Mouse (Mus musculus) neural tube, embryonic 12.5 days (tissue): ENCODE measurements around the gene Cyp8b1. TPM values are rescaled to one million over a fixed set of nuclear protein-coding genes. Genes with fewer than 3 reads are reported as not detected.

Experiments
- ATAC-seq: fragments of 200-750 bp; cut with Nextera tagmentation; 2 replicates; pipeline ENCODE4 v1.8.0; 2017; ENCODE audit warnings: low read depth, mild to moderate bottlenecking, moderate TSS enrichment, moderate library complexity; ENCODE audit not compliant: low FRiP score
- H3K27ac ChIP-seq: fragments of 300-500 bp; sonication (generic); 2 replicates; pipeline ENCODE4 v1.5.1; 2016
- H3K27me3 ChIP-seq: fragments of 300-500 bp; sonication (generic); replicated peaks from 2 replicates; pipeline ENCODE4 v1.6.1; 2016; ENCODE audit warnings: mild to moderate bottlenecking
- H3K36me3 ChIP-seq: fragments of 300-500 bp; sonication (generic); 2 replicates; pipeline ENCODE4 v1.6.1; 2016; ENCODE audit warnings: mild to moderate bottlenecking
- H3K4me1 ChIP-seq: fragments of 300-500 bp; sonication (generic); 2 replicates; pipeline ENCODE4 v1.6.1; 2016
- H3K4me2 ChIP-seq: fragments of 300-500 bp; sonication (generic); replicated peaks from 2 replicates; pipeline ENCODE4 v1.6.1; 2016; ENCODE audit warnings: mild to moderate bottlenecking
- H3K4me3 ChIP-seq: fragments of 300-500 bp; sonication (generic); 2 replicates; pipeline ENCODE4 v1.5.1; 2016
- H3K9ac ChIP-seq: fragments of 300-500 bp; sonication (generic); 2 replicates; pipeline ENCODE4 v1.6.1; 2016; ENCODE audit warnings: mild to moderate bottlenecking
- H3K9me3 ChIP-seq: fragments of 300-500 bp; sonication (generic); 2 replicates; pipeline ENCODE4 v1.6.1; 2016; ENCODE audit warnings: mild to moderate bottlenecking
- WGBS: fragments of 180-500 bp; shearing (Covaris S2); methylation state at CpG from one replicate; pipeline ENCODE4 v1.1.7; 2016; 5-methylcytosine and 5-hydroxymethylcytosine counted together
- polyA plus RNA-seq: library from polyadenylated mRNA; unstranded; fragments of >200 nt; fragmentation: Nextera tagmentation; extraction: Ambion mirVana; gene quantifications from 2 replicates; pipeline ENCODE4 v1.2.1, GENCODE M21; 2016

The Cyp8b1 gene
- not detected in 2 replicates for polyA plus RNA-seq

GRCm38 (mm10) chr9:121916102-121916501 is at the start of gene Cyp8b1:
Cyp8b1 (minus strand) TSS chr9:121916305.
- WGBS, result 87% methylated on average over 8 of the region's 8 CpGs

GRCm38 (mm10) chr9:121964941-121965340 is 48.8 kb upstream of the Cyp8b1 start:
- Histone ChIP-seq H3K4me2 (no peak overlapping the region), H3K4me3 (no peak overlapping the region), H3K4me1 (no peaks in the 10 kb centered on the region), H3K27ac (no peak overlapping the region), H3K9me3 (no peaks in the 10 kb centered on the region), H3K36me3 (no peaks in the 10 kb centered on the region), H3K27me3 (no peaks in the 10 kb centered on the region), H3K9ac (no peak overlapping the region)
- 93% methylated on average over 7 of the region's 7 CpGs for WGBS
- ATAC-seq, result no peak

More at GRCm38 (mm10) chr9:121916102-121916501, at the start of gene Cyp8b1:
- Histone ChIP-seq H3K27ac (no peak within 1 kb of the TSS), H3K9ac (no peak within 1 kb of the TSS), H3K4me3 (no peak within 1 kb of the TSS), H3K36me3 (no peaks in the 10 kb centered on the region), H3K4me1 (no peaks in the 10 kb centered on the region), H3K4me2 (no peak within 1 kb of the TSS), H3K9me3 (no peaks in the 10 kb centered on the region), H3K27me3 (no peaks in the 10 kb centered on the region)
- no peak for ATAC-seq

- Histone ChIP-seq H3K27ac (no peak overlapping the region), H3K9ac (no peak overlapping the region), H3K4me2 (no peak overlapping the region), H3K4me3 (no peak overlapping the region), H3K9me3 (no peaks in the 10 kb centered on the region), H3K36me3 (no peaks in the 10 kb centered on the region), H3K4me1 (no peaks in the 10 kb centered on the region; the same call in 1 of the 2 replicates), H3K27me3 (no peaks in the 10 kb centered on the region)
- no peak for ATAC-seq
- WGBS, result 62% methylated on average over 7 of the region's 7 CpGs
These were observed 44.0 kb upstream of the Cyp8b1 start for GRCm38 (mm10) chr9:121959966-121960635.

GRCm38 (mm10) chr9:121952596-121952995 is 36.5 kb upstream of the Cyp8b1 start:
- H3K9ac ChIP-seq, result no peak overlapping the region
- H3K36me3 ChIP-seq, result no peaks in the 10 kb centered on the region
- H3K4me1 ChIP-seq, result peaks cover 12% of the 10 kb centered on the region
- no peak overlapping the region for H3K27ac ChIP-seq
- no peak overlapping the region for H3K4me3 ChIP-seq
- no peaks in the 10 kb centered on the region for H3K9me3 ChIP-seq
- ATAC-seq, result no peak
- 87% methylated on average over 6 of the region's 6 CpGs for WGBS
- H3K27me3 ChIP-seq, result no peaks in the 10 kb centered on the region
- H3K4me2 ChIP-seq, result no peak overlapping the region

GRCm38 (mm10) chr9:121951114-121951423 is 35.0 kb upstream of the Cyp8b1 start:
- peaks cover 12% of the 10 kb centered on the region for H3K4me1 ChIP-seq
- no peak overlapping the region for H3K4me3 ChIP-seq
- 49% methylated on average over 4 of the region's 4 CpGs for WGBS
- H3K36me3 ChIP-seq, result no peaks in the 10 kb centered on the region
- no peak overlapping the region for H3K27ac ChIP-seq
- H3K9ac ChIP-seq, result no peak overlapping the region; the same call in 1 of the 2 replicates
- peak; percentile 50 for ATAC-seq
- H3K27me3 ChIP-seq, result no peaks in the 10 kb centered on the region
- H3K9me3 ChIP-seq, result no peaks in the 10 kb centered on the region
- peak overlapping the region; percentile 51 for H3K4me2 ChIP-seq

GRCm38 (mm10) chr9:121950418-121951113 is 34.5 kb upstream of the Cyp8b1 start, which contains the start of gene Fam198a:
Fam198a (plus strand) TSS chr9:121950988.
- ATAC-seq, result peak; percentile 83
- Histone ChIP-seq H3K4me1 (peaks cover 12% of the 10 kb centered on the region), H3K4me2 (peak within 1 kb of the TSS; percentile 51), H3K27me3 (no peaks in the 10 kb centered on the region), H3K27ac (no peak within 1 kb of the TSS), H3K9ac (no peak within 1 kb of the TSS; the same call in 1 of the 2 replicates), H3K36me3 (no peaks in the 10 kb centered on the region), H3K9me3 (no peaks in the 10 kb centered on the region), H3K4me3 (peak within 1 kb of the TSS; percentile 7; the same call in 1 of the 2 replicates)
- WGBS, result 14% methylated on average over 14 of the region's 14 CpGs

- H3K9ac ChIP-seq, result no peak overlapping the region
- ATAC-seq, result no peak
- H3K27me3 ChIP-seq, result no peaks in the 10 kb centered on the region
- no peak overlapping the region for H3K27ac ChIP-seq
- H3K4me3 ChIP-seq, result no peak overlapping the region
- H3K4me1 ChIP-seq, result peaks cover 7% of the 10 kb centered on the region
- 87% methylated on average over 4 of the region's 4 CpGs for WGBS
- H3K9me3 ChIP-seq, result no peaks in the 10 kb centered on the region
- H3K4me2 ChIP-seq, result no peak overlapping the region
- H3K36me3 ChIP-seq, result no peaks in the 10 kb centered on the region
These were observed 32.3 kb upstream of the Cyp8b1 start for GRCm38 (mm10) chr9:121948431-121948830.

GRCm38 (mm10) chr9:121947784-121948183 is 31.7 kb upstream of the Cyp8b1 start:
- no peak overlapping the region for H3K4me2 ChIP-seq
- H3K9me3 ChIP-seq, result no peaks in the 10 kb centered on the region
- H3K27me3 ChIP-seq, result no peaks in the 10 kb centered on the region
- H3K27ac ChIP-seq, result no peak overlapping the region
- H3K4me3 ChIP-seq, result no peak overlapping the region
- no peak for ATAC-seq
- H3K9ac ChIP-seq, result no peak overlapping the region
- WGBS, result 15% methylated on average over 4 of the region's 4 CpGs
- peaks cover 7% of the 10 kb centered on the region for H3K4me1 ChIP-seq
- no peaks in the 10 kb centered on the region for H3K36me3 ChIP-seq

GRCm38 (mm10) chr9:121943628-121944027 is 27.5 kb upstream of the Cyp8b1 start:
- Histone ChIP-seq H3K4me3 (no peak overlapping the region), H3K4me1 (no peaks in the 10 kb centered on the region), H3K27me3 (no peaks in the 10 kb centered on the region), H3K36me3 (no peaks in the 10 kb centered on the region), H3K4me2 (no peak overlapping the region), H3K9me3 (no peaks in the 10 kb centered on the region), H3K9ac (no peak overlapping the region), H3K27ac (no peak overlapping the region)
- no peak for ATAC-seq
- 85% methylated on average over 3 of the region's 3 CpGs for WGBS

GRCm38 (mm10) chr9:121943005-121943404 is 26.9 kb upstream of the Cyp8b1 start:
- Histone ChIP-seq H3K9ac (no peak overlapping the region), H3K4me2 (no peak overlapping the region), H3K27ac (no peak overlapping the region), H3K36me3 (no peaks in the 10 kb centered on the region), H3K4me3 (no peak overlapping the region), H3K4me1 (no peaks in the 10 kb centered on the region), H3K27me3 (no peaks in the 10 kb centered on the region), H3K9me3 (no peaks in the 10 kb centered on the region)
- 93% methylated on average over 3 of the region's 3 CpGs for WGBS
- no peak for ATAC-seq

- H3K4me3 ChIP-seq, result peak overlapping the region; percentile 41
- H3K27ac ChIP-seq, result no peak overlapping the region
- H3K4me1 ChIP-seq, result no peaks in the 10 kb centered on the region
- peak overlapping the region; percentile 41; the same call in 1 of the 2 replicates for H3K9ac ChIP-seq
- H3K27me3 ChIP-seq, result 0 out of 2 replicates have a peak, but pooled peaks cover 8% of the 10 kb centered on the region
- ATAC-seq, result peak; percentile 58; the same call in 1 of the 2 replicates
- 51% methylated on average over 21 of the region's 21 CpGs for WGBS
- H3K36me3 ChIP-seq, result no peaks in the 10 kb centered on the region
- no peaks in the 10 kb centered on the region for H3K9me3 ChIP-seq
- H3K4me2 ChIP-seq, result peak overlapping the region; percentile 51
These were observed 21.8 kb upstream of the Cyp8b1 start for GRCm38 (mm10) chr9:121937944-121938355.

GRCm38 (mm10) chr9:121937451-121937864 is 21.4 kb upstream of the Cyp8b1 start:
- 60% methylated on average over 6 of the region's 6 CpGs for WGBS
- H3K9me3 ChIP-seq, result no peaks in the 10 kb centered on the region
- no peak overlapping the region for H3K9ac ChIP-seq
- no peak overlapping the region for H3K4me3 ChIP-seq
- H3K27ac ChIP-seq, result no peak overlapping the region
- no peaks in the 10 kb centered on the region for H3K4me1 ChIP-seq
- 0 out of 2 replicates have a peak, but pooled peaks cover 8% of the 10 kb centered on the region for H3K27me3 ChIP-seq
- ATAC-seq, result no peak
- H3K36me3 ChIP-seq, result no peaks in the 10 kb centered on the region
- peak overlapping the region; percentile 51 for H3K4me2 ChIP-seq
